Mouse (Mus musculus): ENCODE data around the gene Arhgef1.

Gene Arhgef1

GRCm38 (mm10) chr7:24902630-24903443 lies at the start of gene Arhgef1:
Arhgef1 (plus strand) TSS chr7:24902912.
- peak; percentile 83 for DNase-seq

GRCm38 (mm10) chr7:24853233-24853563 lies 49.5 kb upstream of the Arhgef1 start:
- DNase-seq = no peak

DNA sequence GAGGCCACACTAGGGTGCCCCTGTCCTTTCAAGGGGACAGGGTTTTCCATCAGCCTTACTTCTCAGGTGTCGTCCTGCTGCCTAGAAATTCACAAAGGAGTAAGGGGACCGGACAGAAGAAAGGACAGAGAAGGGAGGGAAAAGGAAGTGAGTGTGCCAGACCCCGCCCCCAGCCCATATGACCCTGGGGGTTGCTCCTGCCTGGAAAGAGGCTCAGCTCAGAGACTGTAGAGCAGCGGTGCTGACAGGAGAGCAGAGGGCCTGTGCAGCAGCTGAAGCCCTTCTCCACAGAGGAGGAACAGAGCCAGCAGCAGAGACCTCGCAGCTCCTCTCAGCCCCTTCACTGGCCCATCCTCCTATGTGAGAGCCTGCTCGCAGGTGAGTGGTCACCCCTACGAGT lies 49.0 kb upstream of the Arhgef1 start:
- no peak for DNase-seq

GRCm38 (mm10) chr7:24856460-24857120 lies 46.1 kb upstream of the Arhgef1 start:
- DNase-seq = no peak

DNA sequence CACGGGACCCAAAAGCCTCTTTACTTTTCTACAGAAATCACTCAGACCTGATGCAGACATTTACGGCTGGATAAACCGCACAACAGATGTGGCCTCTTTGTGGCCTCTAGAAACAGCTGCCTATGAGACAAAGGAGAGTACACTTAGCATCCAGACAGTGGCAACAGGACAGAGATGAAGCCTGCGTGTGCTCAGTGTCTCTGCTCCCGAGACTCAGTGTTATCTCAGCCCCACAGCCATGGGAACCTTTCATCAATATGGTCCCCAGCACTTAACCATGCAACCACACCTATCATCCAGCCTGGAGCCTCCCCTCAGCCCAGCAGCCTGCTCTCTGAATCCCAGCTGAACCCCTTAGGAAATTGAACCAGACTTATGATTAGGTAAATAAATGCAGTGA lies 43.5 kb upstream of the Arhgef1 start:
- no peak for DNase-seq

- DNase-seq = no peak
These were observed 40.8 kb upstream of the Arhgef1 start, which contains the start of gene Gm9844 for GRCm38 (mm10) chr7:24861913-24862312. Gm9844 (plus strand) TSS chr7:24862213.

DNA sequence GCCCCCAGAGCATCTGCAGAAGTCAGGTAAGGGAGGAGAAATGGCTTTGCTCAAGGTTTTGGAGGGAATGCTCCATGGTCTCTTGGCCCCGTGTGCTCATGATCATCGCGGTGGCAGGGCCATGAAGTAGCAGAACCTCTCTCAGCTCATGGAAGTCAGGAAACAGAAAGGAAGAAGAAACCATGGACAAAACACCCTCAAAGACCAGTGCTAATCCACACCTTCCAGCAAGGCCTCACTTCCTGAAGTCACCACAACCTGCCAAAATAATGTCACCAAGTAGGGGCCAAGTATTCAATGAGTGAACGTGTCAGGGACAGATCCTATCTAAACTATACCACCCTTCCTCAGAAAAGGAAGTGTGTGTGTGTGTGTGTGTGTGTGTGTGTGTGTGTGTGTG lies 39.9 kb upstream of the Arhgef1 start:
- no peak for DNase-seq

DNA sequence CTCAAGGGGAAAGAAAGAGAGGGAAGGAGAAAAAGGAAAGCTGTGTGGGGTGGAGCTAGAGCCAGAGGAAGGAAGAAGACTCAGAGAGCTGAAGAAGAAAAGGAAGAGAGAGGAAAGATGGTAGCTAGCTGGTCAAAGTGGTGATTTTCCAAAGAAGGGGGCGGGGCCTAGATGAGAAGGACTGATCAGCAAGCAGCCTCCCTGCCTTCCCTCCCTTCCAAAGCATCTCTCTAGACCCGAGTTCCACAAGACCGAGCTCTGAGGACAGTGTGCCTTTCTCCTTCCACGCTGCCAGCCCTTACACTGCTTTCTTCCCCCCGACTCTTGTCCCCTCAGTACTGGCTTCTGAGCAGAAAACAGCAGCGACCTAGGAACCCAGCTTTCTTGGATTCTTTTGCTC lies 38.6 kb upstream of the Arhgef1 start:
- no peak for DNase-seq

DNA sequence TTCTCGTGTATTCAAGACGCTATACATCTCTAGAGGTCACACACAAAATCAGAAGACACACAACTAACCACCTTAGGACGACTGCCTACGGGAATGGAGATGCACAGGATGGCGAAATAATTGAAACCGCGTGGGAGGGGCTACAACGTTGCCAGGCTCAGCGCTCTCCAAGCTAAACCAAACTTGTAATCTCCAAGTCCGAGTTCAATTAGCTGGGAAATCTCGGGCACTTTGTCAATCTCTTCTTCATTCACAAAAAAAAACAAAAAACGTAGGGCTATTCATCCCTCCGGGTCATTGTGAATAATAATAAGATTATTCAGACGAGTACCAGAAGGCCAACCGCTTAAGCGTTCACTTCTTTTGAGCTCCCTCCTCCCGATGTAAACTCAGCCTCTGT lies 33.6 kb upstream of the Arhgef1 start:
- DNase-seq = no peak

- DNase-seq = no peak
These were observed 33.1 kb upstream of the Arhgef1 start, which contains the start of the genes Lypd4 and Dmrtc2 for GRCm38 (mm10) chr7:24869532-24870165. Lypd4 (minus strand) TSS chr7:24869941. Dmrtc2 (plus strand) TSS chr7:24870057.

GRCm38 (mm10) chr7:24877588-24877987 lies 25.1 kb upstream of the Arhgef1 start:
- no peak for DNase-seq

DNA sequence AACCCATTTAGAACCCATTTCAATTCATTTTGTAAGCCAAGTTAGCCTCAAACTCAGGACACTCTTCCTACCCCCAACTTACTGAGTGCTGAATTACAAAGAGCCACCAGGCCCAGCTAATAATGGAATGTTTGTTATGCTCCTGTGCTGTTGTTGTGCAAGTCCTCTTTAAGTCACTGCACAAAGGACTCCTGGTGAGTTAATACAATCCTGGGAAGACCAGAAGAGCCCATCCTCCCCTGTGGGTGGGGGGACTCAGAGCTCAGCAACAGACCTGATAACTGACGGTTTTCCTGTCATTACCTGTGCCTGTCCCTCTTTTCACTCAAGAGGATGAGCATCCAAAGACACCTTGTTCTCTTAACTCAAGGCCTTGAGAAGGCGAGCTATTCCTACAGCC lies 23.1 kb upstream of the Arhgef1 start:
- no peak for DNase-seq

GRCm38 (mm10) chr7:24882416-24883199 lies 20.1 kb upstream of the Arhgef1 start:
- DNase-seq = no peak

DNA sequence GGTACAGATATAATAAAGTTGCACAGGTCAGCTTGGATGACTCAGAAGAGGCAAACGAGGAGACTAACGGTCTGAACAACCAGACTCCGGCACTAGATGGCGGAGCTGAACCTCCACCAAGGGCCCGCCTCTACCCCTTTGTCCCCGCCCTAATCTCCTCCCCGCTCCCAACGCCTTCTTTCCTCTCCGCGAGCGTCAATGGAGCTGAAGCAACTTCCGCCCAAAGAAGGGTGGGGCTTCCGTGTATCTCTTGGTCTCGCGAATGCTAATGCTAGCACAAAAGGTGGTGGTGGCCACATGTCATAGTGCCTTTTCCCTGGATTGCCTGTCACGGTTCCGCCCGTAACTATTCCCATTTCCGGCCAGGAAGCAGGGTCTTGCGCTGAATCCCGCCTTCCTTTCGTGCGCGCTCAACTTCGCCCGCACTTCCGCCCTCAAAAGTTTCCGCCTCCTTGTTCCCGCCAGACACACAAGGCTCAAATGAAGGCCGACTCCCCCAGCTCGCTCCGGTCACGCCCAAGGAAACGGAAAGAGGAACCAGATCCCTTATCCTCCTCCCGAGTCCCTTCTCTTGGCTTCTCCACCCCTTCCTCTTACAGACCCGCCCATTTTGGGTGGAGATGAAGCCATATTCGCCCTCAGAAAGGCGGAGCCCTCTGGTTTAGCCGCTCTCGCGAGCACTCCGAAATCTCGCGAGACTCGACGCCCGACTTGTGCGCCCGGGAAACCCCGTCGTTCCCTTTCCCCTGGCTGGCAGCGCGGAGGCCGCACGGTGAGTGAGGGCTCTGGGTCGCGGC lies 18.6 kb upstream of the Arhgef1 start, which contains the start of gene Rps19:
Gene Rps19 (plus strand): TSS at position 476 of the 797 bp plus-strand sequence.
- peak; percentile 99 for DNase-seq

DNA sequence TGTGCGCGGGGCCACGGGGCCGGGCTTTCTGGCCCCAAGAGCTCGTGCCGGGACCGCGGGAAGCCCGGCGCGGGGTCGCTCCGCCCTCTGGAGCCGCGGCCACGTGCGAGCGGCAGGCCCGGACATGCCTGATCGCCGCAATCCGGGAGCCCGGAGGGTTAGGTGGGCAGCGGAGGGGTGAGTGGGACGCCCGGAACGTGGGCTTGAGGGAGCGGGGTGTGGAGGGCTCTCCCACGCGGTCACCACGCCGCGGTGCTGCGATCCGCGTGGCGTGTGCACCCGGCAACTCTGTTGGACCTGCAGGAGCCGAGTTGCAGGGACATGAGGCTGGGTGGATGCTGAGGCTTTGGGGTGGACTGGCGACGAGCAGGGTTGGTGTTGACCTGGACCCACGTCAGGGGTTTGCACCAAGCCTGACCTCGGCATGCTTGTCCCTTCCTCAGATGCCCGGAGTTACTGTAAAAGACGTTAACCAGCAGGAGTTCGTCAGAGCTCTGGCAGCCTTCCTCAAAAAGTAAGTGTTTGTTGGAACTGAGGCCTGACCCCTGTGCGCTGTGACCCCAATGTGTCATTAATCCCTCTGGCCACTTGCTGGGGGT lies 17.9 kb upstream of the Arhgef1 start:
- DNase-seq = peak; percentile 45

- DNase-seq = no peak
These were observed 17.0 kb upstream of the Arhgef1 start for GRCm38 (mm10) chr7:24885468-24886307.

DNA sequence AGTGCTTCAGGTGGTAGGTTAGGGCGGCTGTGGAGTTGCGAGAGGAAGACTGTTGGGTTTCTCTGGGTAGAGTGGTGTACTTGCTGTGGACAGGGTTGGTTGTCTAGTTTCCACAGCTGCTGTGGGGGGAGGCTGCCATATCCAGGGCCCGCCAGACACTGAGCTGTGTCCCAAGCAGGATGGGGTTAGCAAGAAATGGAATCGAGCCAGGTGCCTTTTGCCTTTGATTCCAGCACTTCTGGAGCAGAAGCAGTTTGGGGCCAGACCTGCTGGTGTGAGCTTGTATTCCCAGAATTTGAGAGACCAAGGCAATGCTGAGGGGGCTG lies 16.4 kb upstream of the Arhgef1 start:
- DNase-seq = peak; percentile 52

DNA sequence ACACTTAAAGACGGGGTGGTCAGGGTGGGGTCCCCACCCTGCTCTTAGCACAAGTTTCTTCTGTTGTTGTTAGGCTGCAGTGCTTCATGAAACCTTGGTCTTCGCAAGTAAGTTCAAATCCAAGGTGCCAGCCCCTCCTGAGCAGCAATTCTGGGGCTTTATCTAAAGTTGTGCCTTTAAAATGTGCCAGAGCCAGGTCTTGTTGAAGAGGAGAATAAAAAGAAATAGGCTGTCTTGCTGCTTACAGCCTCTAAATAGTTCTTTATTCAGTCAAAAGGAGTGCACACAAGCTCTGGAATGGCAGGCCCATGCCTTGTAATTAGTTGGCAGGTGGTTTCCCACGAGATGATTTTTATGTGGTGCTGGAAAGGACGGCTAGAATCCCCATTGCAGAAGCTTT lies 15.6 kb upstream of the Arhgef1 start:
- DNase-seq = no peak

DNA sequence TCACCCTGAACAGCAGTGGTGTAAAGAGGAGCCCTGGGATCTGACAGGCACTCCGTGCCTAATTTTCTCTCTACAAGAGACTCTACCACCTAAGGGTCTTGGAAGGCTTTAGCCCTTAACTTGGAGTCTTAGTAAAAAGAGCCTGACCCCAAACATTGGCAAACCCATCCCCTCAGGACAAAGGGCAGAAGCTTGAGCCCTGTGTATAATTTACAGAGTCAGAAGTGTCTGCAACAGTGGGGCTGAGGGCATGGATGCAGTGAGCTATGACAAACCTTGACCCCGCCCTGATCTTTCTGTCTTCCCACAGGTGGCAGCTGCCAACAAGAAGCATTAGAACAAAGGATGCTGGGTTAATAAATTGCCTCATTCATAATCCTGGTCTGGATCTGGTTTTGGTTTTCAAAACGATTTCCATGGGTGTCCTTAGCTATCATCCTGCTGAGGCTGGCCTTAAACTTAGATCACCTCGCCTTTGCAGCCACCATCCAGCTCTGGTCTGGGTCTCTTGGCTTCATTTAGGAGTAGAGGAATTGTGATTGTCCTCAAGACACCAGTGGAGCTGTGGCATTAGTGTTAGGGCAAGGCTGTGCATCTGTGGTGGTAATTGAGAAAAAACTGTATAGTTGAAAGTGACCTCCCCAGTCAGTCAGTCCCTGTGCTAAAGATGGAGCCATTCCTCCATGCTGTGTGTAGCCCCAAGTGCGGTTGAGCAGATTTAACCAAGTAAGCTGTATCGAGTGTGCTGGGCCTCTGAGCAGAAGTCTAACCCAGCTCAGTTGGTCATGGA lies 13.1 kb upstream of the Arhgef1 start:
- peak; percentile 83 for DNase-seq

Data from kidney, postnatal 14 days (tissue).